Mouse (Mus musculus): ENCODE results near the gene Eif2b3.

DNA sequence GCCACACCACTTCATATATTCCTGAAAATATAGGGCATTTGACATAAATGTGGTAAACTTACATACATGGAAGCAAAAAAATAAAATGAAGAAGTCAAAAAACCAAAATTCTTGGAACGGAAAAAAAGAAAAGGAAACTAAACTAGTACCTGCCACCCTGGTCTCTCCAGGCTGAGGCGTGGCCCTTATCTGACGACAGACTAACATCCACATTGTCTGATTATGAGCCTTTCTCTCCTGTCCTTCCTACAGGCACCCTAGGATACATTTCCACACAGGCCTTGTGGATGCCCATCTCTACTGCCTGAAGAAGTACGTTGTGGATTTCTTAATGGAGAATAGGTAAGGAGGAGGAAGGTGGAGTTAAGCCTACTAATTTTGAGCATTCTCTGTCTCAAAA lies 39.3 kb downstream of the Eif2b3 start:
- TF ChIP-seq POLR2A (IDR thresholded peaks at IDR 0.05; ENCODE audit: insufficient read depth, low read depth, low read length) (no peak), CTCF (IDR thresholded peaks at IDR 0.05) (no peak)

All from heart, adult 2 months (tissue).